Mouse (Mus musculus): Measurements from ENCODE around the gene Nln. TPM values are rescaled to one million over a fixed set of nuclear protein-coding genes. Genes with fewer than 3 reads are reported as not detected.

Gene Nln
- polyA plus RNA-seq, 1 experiment = 12.4 TPM

- TF ChIP-seq CTCF (IDR thresholded peaks at IDR 0.05; ENCODE audit: control insufficient read depth, insufficient read depth, low read length) (no peak), POLR2A (IDR thresholded peaks at IDR 0.05; ENCODE audit: borderline replicate concordance, control insufficient read depth, low read depth, low read length) (no peak)
- H3K4me1 ChIP-seq (ENCODE audit: control insufficient read depth, insufficient read depth, low read length) = peaks cover 1% of the 10 kb centered on the region; the same call in 1 of the 2 replicates
- H3K27ac ChIP-seq (ENCODE audit: control insufficient read depth, insufficient read depth, low read depth, low read length, poor library complexity) = no peak overlapping the region
- no peak overlapping the region for H3K4me3 ChIP-seq (replicated peaks; ENCODE audit: control insufficient read depth, low read depth, low read length)
- 50% methylated on average over 9 of the region's 9 CpGs for WGBS
These were observed 71.7 kb downstream of the Nln start for GRCm38 (mm10) chr13:104037531-104038290.

DNA sequence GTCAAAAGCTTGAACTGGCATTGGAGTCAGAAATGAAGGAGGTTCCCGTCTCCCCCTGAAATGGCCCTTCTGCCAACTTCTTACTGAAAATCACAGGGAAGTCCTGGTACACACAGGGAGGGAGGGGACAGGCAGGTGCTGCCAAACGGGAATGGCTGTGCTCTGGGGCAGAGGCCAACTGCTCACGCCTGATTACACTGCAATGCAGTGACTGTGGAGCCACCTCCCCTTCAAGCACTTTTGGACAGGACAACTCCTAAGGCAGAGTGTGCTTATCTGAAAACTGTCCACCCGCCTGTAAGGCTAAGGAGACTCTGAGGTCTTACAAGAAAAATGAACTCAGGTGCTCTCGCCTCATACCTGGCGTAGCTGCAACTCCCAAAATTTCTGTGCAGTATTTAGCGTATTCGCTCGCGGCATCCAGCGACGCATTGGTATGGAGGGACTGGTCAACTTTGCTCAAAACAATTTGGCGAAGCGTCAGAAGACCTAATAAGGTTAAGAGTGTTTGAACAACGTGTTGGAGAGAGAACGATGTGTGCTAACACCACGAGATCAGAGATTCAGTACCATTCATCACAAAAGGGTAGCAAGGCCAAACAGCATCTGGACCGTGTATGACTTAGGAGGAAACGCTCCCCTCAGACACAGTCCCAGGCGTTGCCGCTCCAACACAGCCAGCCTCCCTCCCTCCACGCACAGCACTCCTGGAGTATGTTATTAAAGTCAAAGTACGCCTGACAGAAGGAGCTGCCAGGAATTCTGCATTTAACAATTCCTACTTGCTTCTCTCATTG is 72.7 kb downstream of the Nln start:
- Histone ChIP-seq H3K27ac (ENCODE audit: control insufficient read depth, insufficient read depth, low read depth, low read length, poor library complexity) (no peak overlapping the region), H3K4me3 (replicated peaks; ENCODE audit: control insufficient read depth, low read depth, low read length) (no peak overlapping the region), H3K4me1 (ENCODE audit: control insufficient read depth, insufficient read depth, low read length) (peaks cover 1% of the 10 kb centered on the region; the same call in 1 of the 2 replicates)
- WGBS = 83% methylated on average over 23 of the region's 23 CpGs
- TF ChIP-seq CTCF (IDR thresholded peaks at IDR 0.05; ENCODE audit: control insufficient read depth, insufficient read depth, low read length) (no peak), POLR2A (IDR thresholded peaks at IDR 0.05; ENCODE audit: borderline replicate concordance, control insufficient read depth, low read depth, low read length) (no peak)

DNA sequence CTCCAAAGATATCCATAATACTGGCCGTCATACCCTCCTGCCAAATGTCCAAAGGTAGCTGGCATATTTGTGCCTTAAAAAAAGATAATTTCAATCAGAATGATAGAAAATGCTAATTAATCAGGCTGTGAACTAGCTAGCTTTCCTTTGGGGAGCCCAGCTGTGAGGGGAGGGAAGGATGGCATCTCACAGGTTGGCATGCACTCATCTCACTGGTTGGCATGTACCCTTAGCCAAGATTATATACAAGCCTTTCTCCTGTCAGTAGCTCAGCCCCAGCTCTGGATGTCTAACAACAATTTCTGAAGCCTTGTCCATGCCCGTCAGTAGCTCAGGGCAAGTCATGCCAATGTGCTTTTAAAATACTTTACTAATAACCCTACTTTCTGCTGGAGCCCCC is 73.8 kb downstream of the Nln start:
- no peak for TF ChIP-seq POLR2A (IDR thresholded peaks at IDR 0.05; ENCODE audit: borderline replicate concordance, control insufficient read depth, low read depth, low read length)
- TF ChIP-seq CTCF (IDR thresholded peaks at IDR 0.05; ENCODE audit: control insufficient read depth, insufficient read depth, low read length) = no peak
- Histone ChIP-seq H3K4me1 (ENCODE audit: control insufficient read depth, insufficient read depth, low read length) (peaks cover 1% of the 10 kb centered on the region; the same call in 1 of the 2 replicates), H3K4me3 (replicated peaks; ENCODE audit: control insufficient read depth, low read depth, low read length) (no peak overlapping the region), H3K27ac (ENCODE audit: control insufficient read depth, insufficient read depth, low read depth, low read length, poor library complexity) (no peak overlapping the region)
- WGBS = 79% methylated on average over 2 of the region's 2 CpGs

- no peak overlapping the region for H3K27ac ChIP-seq (ENCODE audit: control insufficient read depth, insufficient read depth, low read depth, low read length, poor library complexity)
- no peaks in the 10 kb centered on the region; the same call in 1 of the 2 replicates for H3K4me1 ChIP-seq (ENCODE audit: control insufficient read depth, insufficient read depth, low read length)
- 64% methylated on average over 6 of the region's 6 CpGs for WGBS
- TF ChIP-seq CTCF (IDR thresholded peaks at IDR 0.05; ENCODE audit: control insufficient read depth, insufficient read depth, low read length) = no peak
- TF ChIP-seq POLR2A (IDR thresholded peaks at IDR 0.05; ENCODE audit: borderline replicate concordance, control insufficient read depth, low read depth, low read length) = no peak
- H3K4me3 ChIP-seq (replicated peaks; ENCODE audit: control insufficient read depth, low read depth, low read length) = no peak overlapping the region
These were observed 74.6 kb downstream of the Nln start for GRCm38 (mm10) chr13:104034854-104035253.

DNA sequence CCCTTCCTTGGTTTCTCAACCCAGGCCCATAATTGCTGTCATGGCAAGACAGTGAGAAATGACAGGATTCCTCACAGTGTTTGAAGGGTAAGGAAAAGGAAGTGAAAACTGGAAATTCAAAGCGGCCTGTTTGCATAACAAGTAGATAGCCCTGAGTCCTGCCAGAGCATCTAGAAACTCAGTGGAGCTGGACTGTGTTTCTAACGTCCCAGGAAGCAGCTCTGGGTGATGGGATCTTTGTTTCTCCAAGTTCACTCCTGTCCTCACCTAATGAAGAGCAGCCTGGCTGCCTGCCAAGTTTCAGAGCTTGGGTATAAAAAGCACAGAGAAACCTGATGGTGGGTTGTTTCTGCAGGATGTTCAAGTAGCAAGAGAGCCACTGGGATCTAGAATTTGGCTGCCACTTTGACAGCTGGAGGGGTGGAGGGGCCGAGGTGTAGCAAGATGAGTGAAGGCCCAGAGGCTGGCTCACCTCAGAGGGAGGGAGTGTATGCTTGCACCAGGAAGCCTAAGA is 76.7 kb downstream of the Nln start:
- no peak overlapping the region for H3K27ac ChIP-seq (ENCODE audit: control insufficient read depth, insufficient read depth, low read depth, low read length, poor library complexity)
- no peaks in the 10 kb centered on the region; the same call in 1 of the 2 replicates for H3K4me1 ChIP-seq (ENCODE audit: control insufficient read depth, insufficient read depth, low read length)
- TF ChIP-seq CTCF (IDR thresholded peaks at IDR 0.05; ENCODE audit: control insufficient read depth, insufficient read depth, low read length) (no peak), POLR2A (IDR thresholded peaks at IDR 0.05; ENCODE audit: borderline replicate concordance, control insufficient read depth, low read depth, low read length) (no peak)
- 17% methylated on average over 3 of the region's 3 CpGs for WGBS
- H3K4me3 ChIP-seq (replicated peaks; ENCODE audit: control insufficient read depth, low read depth, low read length) = no peak overlapping the region

DNA sequence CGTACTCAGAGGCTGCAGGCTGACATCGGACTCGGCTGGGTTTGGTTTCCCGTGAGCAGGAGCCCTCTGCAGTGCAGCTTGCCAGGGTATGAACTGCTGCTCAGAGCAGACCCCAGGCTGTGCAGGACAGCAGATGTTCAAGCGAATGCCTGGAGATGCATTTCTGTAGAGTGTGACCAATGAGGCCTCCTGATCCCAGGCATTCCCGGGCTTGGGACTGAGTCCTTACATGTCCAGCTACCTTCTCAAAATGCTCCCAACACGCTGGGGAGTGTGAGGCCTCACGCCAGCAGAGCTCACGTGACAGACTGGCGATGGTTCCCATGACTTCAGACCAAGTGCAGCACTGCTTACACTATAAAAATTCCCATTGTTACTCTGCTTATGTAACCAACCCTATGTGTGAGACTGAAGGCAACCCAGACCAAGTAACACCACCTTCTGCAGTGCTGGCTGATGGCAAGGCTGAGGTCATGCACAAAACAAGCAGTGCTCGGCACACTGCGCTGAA is 77.5 kb downstream of the Nln start:
- H3K27ac ChIP-seq (ENCODE audit: control insufficient read depth, insufficient read depth, low read depth, low read length, poor library complexity) = no peak overlapping the region
- no peaks in the 10 kb centered on the region; the same call in 1 of the 2 replicates for H3K4me1 ChIP-seq (ENCODE audit: control insufficient read depth, insufficient read depth, low read length)
- 86% methylated on average over 12 of the region's 12 CpGs for WGBS
- TF ChIP-seq POLR2A (IDR thresholded peaks at IDR 0.05; ENCODE audit: borderline replicate concordance, control insufficient read depth, low read depth, low read length) (no peak), CTCF (IDR thresholded peaks at IDR 0.05; ENCODE audit: control insufficient read depth, insufficient read depth, low read length) (no peak)
- no peak overlapping the region for H3K4me3 ChIP-seq (replicated peaks; ENCODE audit: control insufficient read depth, low read depth, low read length)

GRCm38 (mm10) chr13:104030956-104031355 is 78.5 kb downstream of the Nln start:
- 87% methylated on average over 4 of the region's 4 CpGs for WGBS
- no peak overlapping the region for H3K4me3 ChIP-seq (replicated peaks; ENCODE audit: control insufficient read depth, low read depth, low read length)
- H3K27ac ChIP-seq (ENCODE audit: control insufficient read depth, insufficient read depth, low read depth, low read length, poor library complexity) = no peak overlapping the region
- no peaks in the 10 kb centered on the region; the same call in 1 of the 2 replicates for H3K4me1 ChIP-seq (ENCODE audit: control insufficient read depth, insufficient read depth, low read length)
- no peak for TF ChIP-seq POLR2A (IDR thresholded peaks at IDR 0.05; ENCODE audit: borderline replicate concordance, control insufficient read depth, low read depth, low read length)
- no peak for TF ChIP-seq CTCF (IDR thresholded peaks at IDR 0.05; ENCODE audit: control insufficient read depth, insufficient read depth, low read length)

DNA sequence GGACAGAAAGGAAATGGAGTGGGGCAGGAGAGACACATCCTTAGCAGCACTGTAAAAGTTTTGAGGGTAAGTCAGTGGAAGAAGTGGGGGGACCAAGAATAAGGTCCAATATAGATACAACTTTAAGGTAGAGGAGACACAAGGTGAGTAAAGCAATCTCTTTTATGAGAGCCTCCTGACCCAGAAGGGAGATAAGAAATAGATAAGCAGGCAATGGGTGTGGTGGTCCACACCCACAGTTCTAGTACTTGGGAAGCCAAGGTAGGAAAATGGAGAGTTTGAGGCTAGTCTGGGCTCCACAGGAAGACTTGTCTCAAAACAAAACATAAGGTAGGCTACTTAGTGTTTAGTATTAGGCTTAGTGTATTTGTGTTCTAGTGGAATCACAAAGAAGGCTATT is 79.9 kb downstream of the Nln start:
- Histone ChIP-seq H3K27ac (ENCODE audit: control insufficient read depth, insufficient read depth, low read depth, low read length, poor library complexity) (no peak overlapping the region), H3K4me3 (replicated peaks; ENCODE audit: control insufficient read depth, low read depth, low read length) (no peak overlapping the region), H3K4me1 (ENCODE audit: control insufficient read depth, insufficient read depth, low read length) (no peaks in the 10 kb centered on the region; the same call in 1 of the 2 replicates)
- no peak for TF ChIP-seq POLR2A (IDR thresholded peaks at IDR 0.05; ENCODE audit: borderline replicate concordance, control insufficient read depth, low read depth, low read length)
- TF ChIP-seq CTCF (IDR thresholded peaks at IDR 0.05; ENCODE audit: control insufficient read depth, insufficient read depth, low read length) = no peak

Measured in bone marrow, adult 2 months (tissue).